Mouse (Mus musculus) myocyte (in vitro differentiated cells): ENCODE data around the gene Ctnnbl1. TPM values are rescaled to one million over a fixed set of nuclear protein-coding genes. Genes with fewer than 3 reads are reported as not detected.
A peak's percentile ranks its signal among the peaks of the same experiment; 100 is the strongest.

Source experiments
- H3K27me3 ChIP-seq: one replicate; pipeline ENCODE4 v1.6.1; 2011; ENCODE audit not compliant: control insufficient read depth, insufficient read depth, insufficient read length
- H3K36me3 ChIP-seq: one replicate; pipeline ENCODE4 v1.6.1; 2011; ENCODE audit not compliant: control insufficient read depth, insufficient read depth
- H3K4me2 ChIP-seq: one replicate; pipeline ENCODE4 v1.6.1; 2011; ENCODE audit warnings: low read depth, control low read depth
- H3K4me3 ChIP-seq: one replicate; pipeline ENCODE4 v1.5.1; 2011; ENCODE audit warnings: mild to moderate bottlenecking, control low read depth, moderate library complexity
- H3K79me2 ChIP-seq: one replicate; pipeline ENCODE4 v1.6.1; 2011; ENCODE audit not compliant: control insufficient read depth, insufficient read depth
- H3ac ChIP-seq: one replicate; pipeline ENCODE4 v1.6.1; 2011; ENCODE audit not compliant: control insufficient read depth, insufficient read length
- CEBPB ChIP-seq: IDR thresholded peaks from 2 replicates; pipeline ENCODE4 v1.6.1; 2011; ENCODE audit warnings: mild to moderate bottlenecking, moderate library complexity; ENCODE audit not compliant: poor library complexity, insufficient read depth, severe bottlenecking
- E2F4 ChIP-seq: IDR thresholded peaks from one replicate; pipeline ENCODE4 v1.6.1; 2011; ENCODE audit warnings: mild to moderate bottlenecking, control low read depth, moderate library complexity; ENCODE audit not compliant: insufficient read depth
- MAX ChIP-seq: IDR thresholded peaks from one replicate; pipeline ENCODE4 v1.6.1; 2011; ENCODE audit warnings: low read depth, mild to moderate bottlenecking, control low read depth
- MYOD1 ChIP-seq, 3 experiments: IDR thresholded peaks; one replicate each; pipeline ENCODE4 v1.6.1; 2011; ENCODE audit warnings: control low read depth in 2 of 3, low read depth in 2 of 3, mild to moderate bottlenecking in 2 of 3, moderate library complexity in 1 of 3; ENCODE audit not compliant: insufficient read length in 2 of 3, control insufficient read depth in 1 of 3
- MYOG ChIP-seq, 3 experiments: IDR thresholded peaks; one replicate each; pipeline ENCODE4 v1.6.1; 2011; ENCODE audit warnings: control low read depth in 2 of 3, low read depth in 2 of 3, mild to moderate bottlenecking in 2 of 3; ENCODE audit not compliant: insufficient read length in 2 of 3, control insufficient read depth in 1 of 3, insufficient read depth in 1 of 3
- POLR2A ChIP-seq: IDR thresholded peaks from one replicate; pipeline ENCODE4 v1.6.1; 2011; ENCODE audit warnings: low read depth, mild to moderate bottlenecking, control low read depth, moderate library complexity; ENCODE audit not compliant: insufficient read length
- POLR2AphosphoS2 ChIP-seq: IDR thresholded peaks from one replicate; pipeline ENCODE4 v1.6.1; 2011; ENCODE audit warnings: low read depth, control low read depth; ENCODE audit not compliant: insufficient read length
- REST ChIP-seq: IDR thresholded peaks from one replicate; pipeline ENCODE4 v1.6.1; 2011; ENCODE audit warnings: mild to moderate bottlenecking, control low read depth, moderate library complexity; ENCODE audit not compliant: insufficient read depth, insufficient read length
- SRF ChIP-seq: IDR thresholded peaks from one replicate; pipeline ENCODE4 v1.6.1; 2011; ENCODE audit warnings: low read depth; ENCODE audit not compliant: control insufficient read depth, insufficient read length
- TCF12 ChIP-seq: IDR thresholded peaks from one replicate; pipeline ENCODE4 v1.6.1; 2011; ENCODE audit warnings: mild to moderate bottlenecking, control low read depth; ENCODE audit not compliant: poor library complexity, insufficient read depth, severe bottlenecking
- TCF3 ChIP-seq: IDR thresholded peaks from one replicate; pipeline ENCODE4 v1.6.1; 2011; ENCODE audit warnings: low read depth, control low read depth; ENCODE audit not compliant: insufficient read length
- USF1 ChIP-seq: IDR thresholded peaks from one replicate; pipeline ENCODE4 v1.6.1; 2011; ENCODE audit warnings: low read depth, mild to moderate bottlenecking, control low read depth, moderate library complexity
- polyA plus RNA-seq: library from polyadenylated mRNA; unstranded; fragments of >200 nt; fragmentation: generic; extraction: Trizol; gene quantifications from one replicate; pipeline ENCODE4 v1.2.1, GENCODE M21; 2012; ENCODE audit warnings: missing spikeins

The Ctnnbl1 gene
- polyA plus RNA-seq, 1 experiment: 35.0 TPM

DNA sequence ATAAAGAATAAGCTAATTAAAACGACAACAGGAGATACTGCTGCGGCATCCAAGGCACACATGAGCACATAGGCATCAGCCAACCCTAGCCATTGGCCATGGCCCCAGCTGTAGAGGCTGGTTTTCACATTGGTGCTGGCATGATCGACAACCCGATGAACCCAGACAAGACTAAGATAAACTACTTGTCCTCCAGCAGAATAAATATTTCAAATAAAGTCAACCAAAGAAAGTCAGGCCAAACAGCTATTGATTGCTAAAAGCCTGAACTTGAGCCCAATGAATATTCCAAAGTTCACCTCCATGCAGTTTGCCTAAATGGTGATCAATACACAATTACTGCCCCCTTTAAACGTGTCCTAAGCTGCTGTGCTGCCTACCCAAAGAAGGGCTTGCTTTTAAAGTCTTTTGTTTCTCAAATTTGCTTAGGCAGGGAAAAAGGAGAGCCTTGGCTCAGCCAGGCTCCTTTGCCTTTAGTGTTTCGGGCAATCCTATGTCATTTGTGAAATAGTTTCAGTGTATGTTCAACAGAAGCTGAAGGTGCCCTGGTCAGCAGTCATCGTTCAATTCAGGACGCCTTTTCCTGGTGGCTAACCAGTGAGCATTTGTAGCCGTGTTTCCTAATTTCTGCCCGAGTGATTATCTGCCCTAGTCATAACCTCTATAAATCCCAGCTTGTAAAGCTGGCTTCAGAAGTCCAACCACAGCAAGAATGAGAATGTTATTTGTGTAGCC is 93.6 kb downstream of the Ctnnbl1 start:
- H3ac ChIP-seq: no peak overlapping the region
- H3K27me3 ChIP-seq: no peaks in the 10 kb centered on the region

DNA sequence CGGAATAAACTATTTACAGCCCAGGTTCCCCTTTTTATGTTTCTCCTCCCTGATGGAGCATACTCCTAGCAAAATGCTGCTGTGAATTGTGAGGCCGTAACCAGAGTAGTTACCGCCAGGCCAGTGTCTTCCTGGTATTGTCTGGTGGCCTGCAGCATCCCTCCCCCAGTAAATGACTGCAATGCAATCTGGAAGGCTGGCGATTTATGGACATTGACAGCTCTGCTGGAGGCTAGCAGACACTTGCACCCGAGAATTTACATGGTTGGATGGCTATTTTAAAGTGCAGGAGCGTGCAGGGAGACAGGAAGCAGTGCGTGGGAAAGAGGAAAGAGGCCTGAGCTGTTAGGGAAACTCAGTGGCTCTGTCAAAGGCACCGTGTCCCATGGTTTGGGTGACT is 99.8 kb downstream of the Ctnnbl1 start:
- H3K27me3 ChIP-seq: no peaks in the 10 kb centered on the region
- no peak overlapping the region for H3K4me3 ChIP-seq
- no peak overlapping the region for H3ac ChIP-seq
- no peak overlapping the region for H3K4me2 ChIP-seq
- H3K79me2 ChIP-seq: no peaks in the 10 kb centered on the region
- H3K36me3 ChIP-seq: no peaks in the 10 kb centered on the region
- no peak for TF ChIP-seq E2F4
- no peak for TF ChIP-seq SRF
- TF ChIP-seq MYOG (IDR thresholded peaks at IDR 0.05; ENCODE audit: control insufficient read depth in 1 of 3, insufficient read depth in 1 of 3, insufficient read length in 2 of 3, low read depth in 2 of 3): no peak
- no peak for TF ChIP-seq CEBPB
- TF ChIP-seq USF1: no peak
- TF ChIP-seq POLR2A: no peak
- TF ChIP-seq TCF3: no peak
- TF ChIP-seq POLR2AphosphoS2: no peak

More for the DNA sequence above, 93.6 kb downstream of the Ctnnbl1 start:
- no peaks in the 10 kb centered on the region for H3K79me2 ChIP-seq
- H3K4me3 ChIP-seq: no peak overlapping the region
- no peak for TF ChIP-seq MYOG (IDR thresholded peaks at IDR 0.05; ENCODE audit: control insufficient read depth in 1 of 3, insufficient read depth in 1 of 3, insufficient read length in 2 of 3, low read depth in 2 of 3)
- TF ChIP-seq MAX: no peak
- TF ChIP-seq MYOD1 (IDR thresholded peaks at IDR 0.05; ENCODE audit: control insufficient read depth in 1 of 3, insufficient read length in 2 of 3, low read depth in 2 of 3): no peak
- no peak for TF ChIP-seq SRF
- TF ChIP-seq TCF3: no peak
- TF ChIP-seq POLR2AphosphoS2: no peak
- no peak for TF ChIP-seq TCF12
- TF ChIP-seq E2F4: no peak
- TF ChIP-seq POLR2A: no peak
- H3K4me2 ChIP-seq: no peak overlapping the region
- no peaks in the 10 kb centered on the region for H3K36me3 ChIP-seq

DNA sequence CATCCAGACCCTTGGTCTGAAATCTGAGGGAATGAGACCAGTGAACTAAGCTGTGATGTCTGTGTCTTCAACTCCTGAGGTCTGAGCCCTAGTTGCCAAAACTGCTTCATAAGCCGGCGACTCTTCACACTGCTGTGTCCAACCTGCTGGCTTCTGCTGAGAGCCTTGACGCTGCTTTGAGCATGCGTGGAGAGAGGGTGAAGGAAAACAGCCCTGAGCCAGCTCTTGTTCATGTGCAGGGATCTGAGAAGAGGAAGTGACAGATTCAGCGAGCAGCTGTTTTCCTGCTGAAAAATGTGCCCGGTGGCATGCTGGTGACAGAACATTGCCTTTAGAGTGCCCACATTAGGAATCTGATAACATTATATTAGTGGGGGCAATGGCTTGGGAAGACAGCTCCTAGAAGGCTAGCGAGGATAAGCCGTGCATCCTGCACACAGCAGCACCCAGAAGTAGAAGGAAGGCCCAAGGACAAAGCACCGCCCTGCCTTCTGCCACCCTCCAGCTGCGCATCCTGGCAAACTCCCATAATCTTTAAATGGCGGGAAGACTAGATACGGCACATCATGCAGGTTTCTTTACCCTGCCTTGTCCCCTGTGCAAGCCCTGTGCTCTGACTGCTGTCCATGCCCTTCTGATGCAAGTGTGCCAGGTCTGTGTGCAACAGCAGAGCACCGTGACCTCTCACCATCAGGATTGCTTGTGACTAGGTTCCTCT is 101.2 kb downstream of the Ctnnbl1 start:
- H3K36me3 ChIP-seq: no peaks in the 10 kb centered on the region
- TF ChIP-seq CEBPB (0 out of 2 replicates have a peak, but pooled peaks have one; percentile 12), REST (no peak)
- H3K27me3 ChIP-seq: no peaks in the 10 kb centered on the region
- H3ac ChIP-seq: no peak overlapping the region
- no peak overlapping the region for H3K4me2 ChIP-seq
- H3K79me2 ChIP-seq: no peaks in the 10 kb centered on the region
- H3K4me3 ChIP-seq: no peak overlapping the region

DNA sequence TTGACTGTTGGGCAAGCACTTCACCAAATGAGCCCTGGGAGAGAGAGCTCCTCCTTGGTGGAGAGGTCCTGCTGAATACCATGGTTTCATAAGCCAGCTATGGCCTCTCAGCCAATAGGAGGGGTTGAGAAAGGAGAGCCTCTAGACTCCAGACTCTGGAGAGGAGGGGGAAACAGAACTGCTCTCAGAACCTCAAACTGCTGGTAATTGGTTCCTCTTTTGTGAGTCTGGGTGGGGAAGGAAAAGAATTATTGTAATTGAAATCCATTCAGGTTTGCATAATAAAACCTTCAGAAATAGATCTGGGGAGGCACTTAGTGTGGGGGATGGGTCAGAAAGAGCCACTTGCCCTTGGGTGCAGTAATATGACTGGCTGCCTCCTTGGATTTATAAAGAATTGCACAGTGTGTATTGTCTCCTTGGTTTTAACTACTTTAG is 103.5 kb downstream of the Ctnnbl1 start:
- Histone ChIP-seq H3K27me3 (no peaks in the 10 kb centered on the region), H3K79me2 (no peaks in the 10 kb centered on the region), H3K4me2 (no peak overlapping the region), H3ac (no peak overlapping the region), H3K36me3 (no peaks in the 10 kb centered on the region), H3K4me3 (no peak overlapping the region)
- TF ChIP-seq TCF3 (no peak), MYOG (IDR thresholded peaks at IDR 0.05; ENCODE audit: control insufficient read depth in 1 of 3, insufficient read depth in 1 of 3, insufficient read length in 2 of 3, low read depth in 2 of 3) (no peak), REST (no peak), CEBPB (no peak), MAX (no peak), POLR2A (no peak), MYOD1 (IDR thresholded peaks at IDR 0.05; ENCODE audit: control insufficient read depth in 1 of 3, insufficient read length in 2 of 3, low read depth in 2 of 3) (no peak), SRF (no peak), POLR2AphosphoS2 (no peak), TCF12 (no peak), E2F4 (no peak), USF1 (no peak)

DNA sequence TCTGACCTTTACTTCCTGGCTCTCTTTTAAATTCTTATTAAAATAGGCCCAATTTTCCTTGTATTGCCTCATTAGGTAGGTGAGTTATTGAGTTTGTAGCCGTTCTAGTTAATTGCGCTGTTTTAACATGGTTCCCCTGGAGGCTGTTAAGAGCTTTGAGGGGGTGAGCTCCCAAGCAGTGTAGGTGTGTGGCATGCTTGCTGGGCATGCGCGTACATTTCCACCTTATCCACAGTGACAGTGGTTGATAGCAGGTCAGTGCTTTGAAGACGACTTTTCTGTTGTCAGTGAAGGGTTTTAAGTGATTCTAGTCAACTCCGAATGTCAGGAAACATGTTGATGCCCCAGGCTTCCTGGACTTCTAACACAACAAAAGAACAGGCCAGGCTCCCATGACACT is 103.9 kb downstream of the Ctnnbl1 start:
- no peak overlapping the region for H3K4me2 ChIP-seq
- no peak overlapping the region for H3K4me3 ChIP-seq
- H3K27me3 ChIP-seq: no peaks in the 10 kb centered on the region
- no peak for TF ChIP-seq MYOD1 (IDR thresholded peaks at IDR 0.05; ENCODE audit: control insufficient read depth in 1 of 3, insufficient read length in 2 of 3, low read depth in 2 of 3)
- no peak for TF ChIP-seq REST
- TF ChIP-seq POLR2A: no peak
- no peak for TF ChIP-seq MYOG (IDR thresholded peaks at IDR 0.05; ENCODE audit: control insufficient read depth in 1 of 3, insufficient read depth in 1 of 3, insufficient read length in 2 of 3, low read depth in 2 of 3)
- no peak for TF ChIP-seq TCF3
- TF ChIP-seq USF1: no peak
- TF ChIP-seq SRF: no peak
- no peak overlapping the region for H3ac ChIP-seq
- H3K36me3 ChIP-seq: no peaks in the 10 kb centered on the region
- H3K79me2 ChIP-seq: no peaks in the 10 kb centered on the region
